Mouse (Mus musculus): ENCODE data around the gene Gm4792. TPM values are rescaled to one million over a fixed set of nuclear protein-coding genes. Genes with fewer than 3 reads are reported as not detected.

Gene Gm4792
- polyA plus RNA-seq, 1 experiment: not detected

- no peak for DNase-seq (ENCODE audit: low read depth in 1 of 2, low spot score in 2 of 2)
- H3K4me3 ChIP-seq (ENCODE audit: extremely low read depth, insufficient read depth, insufficient read length): no peak overlapping the region
- H3K27ac ChIP-seq (ENCODE audit: insufficient read depth, low read length): no peak overlapping the region
- H3K36me3 ChIP-seq (ENCODE audit: control insufficient read depth, insufficient read depth, low read length): no peaks in the 10 kb centered on the region
- WGBS: 87% methylated on average over 7 of the region's 7 CpGs
- no peaks in the 10 kb centered on the region for H3K27me3 ChIP-seq (ENCODE audit: control insufficient read depth, insufficient read depth, low read length)
- no peak for TF ChIP-seq POLR2A (IDR thresholded peaks at IDR 0.05; ENCODE audit: low read depth, low read length)
- no peak for TF ChIP-seq CTCF (IDR thresholded peaks at IDR 0.05; ENCODE audit: extremely low read depth, insufficient read depth, insufficient read length, insufficient replicate concordance)
- H3K4me1 ChIP-seq (ENCODE audit: control insufficient read depth, insufficient read depth, insufficient read length): no peaks in the 10 kb centered on the region
These were observed 45.1 kb upstream of the Gm4792 start for GRCm38 (mm10) chr10:94343581-94343980.

GRCm38 (mm10) chr10:94342256-94342655 is 43.8 kb upstream of the Gm4792 start:
- WGBS: 84% methylated on average over 7 of the region's 7 CpGs
- TF ChIP-seq POLR2A (IDR thresholded peaks at IDR 0.05; ENCODE audit: low read depth, low read length) (no peak), CTCF (IDR thresholded peaks at IDR 0.05; ENCODE audit: extremely low read depth, insufficient read depth, insufficient read length, insufficient replicate concordance) (no peak)
- no peak overlapping the region for H3K27ac ChIP-seq (ENCODE audit: insufficient read depth, low read length)

GRCm38 (mm10) chr10:94341501-94341900 is 43.0 kb upstream of the Gm4792 start:
- TF ChIP-seq CTCF (IDR thresholded peaks at IDR 0.05; ENCODE audit: extremely low read depth, insufficient read depth, insufficient read length, insufficient replicate concordance) (no peak), POLR2A (IDR thresholded peaks at IDR 0.05; ENCODE audit: low read depth, low read length) (no peak)
- H3K4me3 ChIP-seq (ENCODE audit: extremely low read depth, insufficient read depth, insufficient read length): no peak overlapping the region
- no peak for DNase-seq (ENCODE audit: low read depth in 1 of 2, low spot score in 2 of 2)
- no peaks in the 10 kb centered on the region for H3K4me1 ChIP-seq (ENCODE audit: control insufficient read depth, insufficient read depth, insufficient read length)
- no peaks in the 10 kb centered on the region for H3K36me3 ChIP-seq (ENCODE audit: control insufficient read depth, insufficient read depth, low read length)
- WGBS: 70% methylated on average over 17 of the region's 17 CpGs
- no peak overlapping the region for H3K27ac ChIP-seq (ENCODE audit: insufficient read depth, low read length)
- H3K27me3 ChIP-seq (ENCODE audit: control insufficient read depth, insufficient read depth, low read length): no peaks in the 10 kb centered on the region

More at GRCm38 (mm10) chr10:94342256-94342655, 43.8 kb upstream of the Gm4792 start:
- DNase-seq (ENCODE audit: low read depth in 1 of 2, low spot score in 2 of 2): no peak
- no peaks in the 10 kb centered on the region for H3K36me3 ChIP-seq (ENCODE audit: control insufficient read depth, insufficient read depth, low read length)
- H3K4me1 ChIP-seq (ENCODE audit: control insufficient read depth, insufficient read depth, insufficient read length): no peaks in the 10 kb centered on the region
- no peaks in the 10 kb centered on the region for H3K27me3 ChIP-seq (ENCODE audit: control insufficient read depth, insufficient read depth, low read length)
- no peak overlapping the region for H3K4me3 ChIP-seq (ENCODE audit: extremely low read depth, insufficient read depth, insufficient read length)

GRCm38 (mm10) chr10:94336071-94336470 is 37.6 kb upstream of the Gm4792 start:
- WGBS: 89% methylated on average over 6 of the region's 6 CpGs
- TF ChIP-seq CTCF (IDR thresholded peaks at IDR 0.05; ENCODE audit: extremely low read depth, insufficient read depth, insufficient read length, insufficient replicate concordance) (no peak), POLR2A (IDR thresholded peaks at IDR 0.05; ENCODE audit: low read depth, low read length) (no peak)
- Histone ChIP-seq H3K4me3 (ENCODE audit: extremely low read depth, insufficient read depth, insufficient read length) (no peak overlapping the region), H3K27me3 (ENCODE audit: control insufficient read depth, insufficient read depth, low read length) (no peaks in the 10 kb centered on the region), H3K27ac (ENCODE audit: insufficient read depth, low read length) (no peak overlapping the region), H3K4me1 (ENCODE audit: control insufficient read depth, insufficient read depth, insufficient read length) (no peaks in the 10 kb centered on the region; the same call in 1 of the 2 replicates), H3K36me3 (ENCODE audit: control insufficient read depth, insufficient read depth, low read length) (no peaks in the 10 kb centered on the region)
- DNase-seq (ENCODE audit: low read depth in 1 of 2, low spot score in 2 of 2): no peak

- no peak for DNase-seq (ENCODE audit: low read depth in 1 of 2, low spot score in 2 of 2)
- no peak overlapping the region for H3K27ac ChIP-seq (ENCODE audit: insufficient read depth, low read length)
- H3K4me1 ChIP-seq (ENCODE audit: control insufficient read depth, insufficient read depth, insufficient read length): no peaks in the 10 kb centered on the region; the same call in 1 of the 2 replicates
- WGBS: 69% methylated on average over 10 of the region's 10 CpGs
- H3K27me3 ChIP-seq (ENCODE audit: control insufficient read depth, insufficient read depth, low read length): no peaks in the 10 kb centered on the region
- no peaks in the 10 kb centered on the region for H3K36me3 ChIP-seq (ENCODE audit: control insufficient read depth, insufficient read depth, low read length)
- no peak for TF ChIP-seq POLR2A (IDR thresholded peaks at IDR 0.05; ENCODE audit: low read depth, low read length)
- no peak for TF ChIP-seq CTCF (IDR thresholded peaks at IDR 0.05; ENCODE audit: extremely low read depth, insufficient read depth, insufficient read length, insufficient replicate concordance)
- H3K4me3 ChIP-seq (ENCODE audit: extremely low read depth, insufficient read depth, insufficient read length): no peak overlapping the region
These were observed 36.5 kb upstream of the Gm4792 start for GRCm38 (mm10) chr10:94335047-94335446.

- 21% methylated on average over 8 of the region's 8 CpGs for WGBS
- H3K4me1 ChIP-seq (ENCODE audit: control insufficient read depth, insufficient read depth, insufficient read length): no peaks in the 10 kb centered on the region; the same call in 1 of the 2 replicates
- no peaks in the 10 kb centered on the region for H3K36me3 ChIP-seq (ENCODE audit: control insufficient read depth, insufficient read depth, low read length)
- H3K27ac ChIP-seq (ENCODE audit: insufficient read depth, low read length): no peak overlapping the region
- no peaks in the 10 kb centered on the region for H3K27me3 ChIP-seq (ENCODE audit: control insufficient read depth, insufficient read depth, low read length)
- no peak for DNase-seq (ENCODE audit: low read depth in 1 of 2, low spot score in 2 of 2)
- TF ChIP-seq POLR2A (IDR thresholded peaks at IDR 0.05; ENCODE audit: low read depth, low read length) (no peak), CTCF (IDR thresholded peaks at IDR 0.05; ENCODE audit: extremely low read depth, insufficient read depth, insufficient read length, insufficient replicate concordance) (no peak)
- H3K4me3 ChIP-seq (ENCODE audit: extremely low read depth, insufficient read depth, insufficient read length): no peak overlapping the region
These were observed 34.8 kb upstream of the Gm4792 start for GRCm38 (mm10) chr10:94333328-94333727.

- no peak for TF ChIP-seq POLR2A (IDR thresholded peaks at IDR 0.05; ENCODE audit: low read depth, low read length)
- TF ChIP-seq CTCF (IDR thresholded peaks at IDR 0.05; ENCODE audit: extremely low read depth, insufficient read depth, insufficient read length, insufficient replicate concordance): no peak
- WGBS: 86% methylated on average over 16 of the region's 16 CpGs
- Histone ChIP-seq H3K27ac (ENCODE audit: insufficient read depth, low read length) (no peak overlapping the region), H3K4me1 (ENCODE audit: control insufficient read depth, insufficient read depth, insufficient read length) (no peaks in the 10 kb centered on the region; the same call in 1 of the 2 replicates), H3K4me3 (ENCODE audit: extremely low read depth, insufficient read depth, insufficient read length) (no peak overlapping the region), H3K27me3 (ENCODE audit: control insufficient read depth, insufficient read depth, low read length) (no peaks in the 10 kb centered on the region), H3K36me3 (ENCODE audit: control insufficient read depth, insufficient read depth, low read length) (no peaks in the 10 kb centered on the region)
- no peak for DNase-seq (ENCODE audit: low read depth in 1 of 2, low spot score in 2 of 2)
These were observed 34.0 kb upstream of the Gm4792 start for GRCm38 (mm10) chr10:94332358-94333137.
